ENCODE assay signal across 8 mouse cellular contexts in genomic region chr5:137293839-137294743, GRCm38 (mm10). TPM values are rescaled to one million over a fixed set of nuclear protein-coding genes. Genes with fewer than 3 reads are reported as not detected.
DNase-seq lines count a peak whose midpoint lies in the region; ATAC-seq lines count a peak whose summit lies in the region.

Ufsp1 (plus strand) TSS chr5:137294629.

- H3K27me3 ChIP-seq in hindbrain, embryonic 11.5 days (ENCODE audit: control insufficient read depth, insufficient read depth, low read length): peaks cover 16% of the 10 kb centered on the region

- ATAC-seq in hindbrain, embryonic 11.5 days (ENCODE audit: low FRiP score): peak; percentile 95

- H3K4me1 ChIP-seq in hindbrain, embryonic 11.5 days (replicated peaks; ENCODE audit: control insufficient read depth, insufficient read depth, low read length): 0 out of 2 replicates have a peak, but pooled peaks cover 4% of the 10 kb centered on the region

- peak within 1 kb of the TSS; percentile 74 for H3K27ac ChIP-seq in hindbrain, embryonic 11.5 days (ENCODE audit: low read depth, low read length)

- WGBS in hindbrain, embryonic 11.5 days: under 1% methylated on average over 51 of the region's 52 CpGs

- H3K9ac ChIP-seq in hindbrain, embryonic 11.5 days (ENCODE audit: low read depth, low read length): peak within 1 kb of the TSS; percentile 68

- H3K36me3 ChIP-seq in hindbrain, embryonic 11.5 days (ENCODE audit: control insufficient read depth, insufficient read depth, low read length): 0 out of 2 replicates have a peak, but pooled peaks cover 2% of the 10 kb centered on the region

- H3K9me3 ChIP-seq in hindbrain, embryonic 11.5 days (ENCODE audit: control insufficient read depth, low read length): no peaks in the 10 kb centered on the region

- peak within 1 kb of the TSS; percentile 81 for H3K4me2 ChIP-seq in hindbrain, embryonic 11.5 days (replicated peaks; ENCODE audit: low read depth, low read length)

- H3K4me3 ChIP-seq in hindbrain, embryonic 11.5 days (ENCODE audit: low read depth, low read length): peak within 1 kb of the TSS; percentile 43

- peak; percentile 97 for DNase-seq in Muller cell, postnatal 12 days (ENCODE audit: inconsistent ontology term)
- peak; percentile 97 for DNase-seq in cerebellum, adult 9-11 months
- peak; percentile 93 to 96 for DNase-seq in frontal cortex, adult 2 months (ENCODE audit: extremely low spot score in 1 of 2, low spot score in 1 of 2)
- DNase-seq in hindbrain, embryonic 11.5 days (ENCODE audit: low spot score): peak; percentile 97
- peak; percentile 94 to 96 for DNase-seq in layer of hippocampus, postnatal 10 days (ENCODE audit: low spot score in 2 of 2)
- peak; percentile 97 for DNase-seq in lung, postnatal 10 days
- DNase-seq in ovary, postnatal 36 days (ENCODE audit: low spot score): peak; percentile 94
- DNase-seq in thymus, postnatal 25 days: peak; percentile 93

RNA-seq across cellular contexts. Expression of gene Ufsp1, which starts in this region (rescaled TPM):
- 12.4 and 13.1 TPM in 2 replicates for polyA plus RNA-seq in frontal cortex, adult 2 months (2012; rRNA removed)
- 8.6 and 9.0 TPM in 2 replicates for polyA plus RNA-seq in hindbrain, embryonic 11.5 days (2014; fragmentation: Nextera tagmentation; extraction: Ambion mirVana)
- 10 to 100 TPM; 20.4 to 21.8 TPM for total RNA-seq in layer of hippocampus, postnatal 10 days (2021)

Comparison
In these comparisons a context has a peak if more than half of its experiments do, and no peak if none do; other contexts are left out.
1. Peak in every context shown above with its lines: DNase-seq, ATAC-seq, H3K4me3 ChIP-seq and H3K27ac ChIP-seq.